Mouse (Mus musculus) megakaryocyte, embryonic 14.5 days (primary cell): ENCODE results near the gene Eef2k.

Experiments used
- FLI1 ChIP-seq: IDR thresholded peaks from 2 replicates; pipeline ENCODE4 v1.6.1; 2012; ENCODE audit warnings: low read length, inconsistent platforms, mixed read lengths
- GATA1 ChIP-seq: IDR thresholded peaks from 3 replicates; pipeline ENCODE4 v1.6.1; 2012; ENCODE audit warnings: mixed read lengths, low read length, inconsistent platforms, borderline replicate concordance

DNA sequence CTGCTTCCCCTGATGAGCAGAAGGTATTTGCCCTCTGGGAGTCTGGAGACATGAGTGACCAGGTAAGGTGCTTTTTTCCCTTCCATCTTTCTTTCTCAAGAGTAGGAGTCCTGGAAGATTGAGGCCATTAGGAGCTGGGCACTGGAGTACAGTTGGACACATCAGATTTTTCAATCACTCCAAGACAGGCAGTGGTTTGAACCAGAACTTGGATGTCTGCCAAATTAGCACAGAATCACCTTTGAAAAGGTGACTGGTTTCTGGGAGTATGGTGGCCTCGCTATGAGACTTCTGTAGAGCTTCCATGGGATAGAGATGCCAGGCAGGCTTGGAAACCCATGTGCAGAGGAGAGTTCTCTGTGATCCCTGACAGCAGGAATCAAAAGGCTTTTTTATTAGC is 99.9 kb downstream of the Eef2k start:
- TF ChIP-seq GATA1 (no peak), FLI1 (no peak)
